Mouse (Mus musculus): Measurements from ENCODE around the gene Lrrc66.

The Lrrc66 gene

GRCm38 (mm10) chr5:73556733-73557425, 75.4 kb downstream of the Lrrc66 start:
- no peak for DNase-seq
